Mouse (Mus musculus): ENCODE data around the gene Clybl.

Gene Clybl

DNA sequence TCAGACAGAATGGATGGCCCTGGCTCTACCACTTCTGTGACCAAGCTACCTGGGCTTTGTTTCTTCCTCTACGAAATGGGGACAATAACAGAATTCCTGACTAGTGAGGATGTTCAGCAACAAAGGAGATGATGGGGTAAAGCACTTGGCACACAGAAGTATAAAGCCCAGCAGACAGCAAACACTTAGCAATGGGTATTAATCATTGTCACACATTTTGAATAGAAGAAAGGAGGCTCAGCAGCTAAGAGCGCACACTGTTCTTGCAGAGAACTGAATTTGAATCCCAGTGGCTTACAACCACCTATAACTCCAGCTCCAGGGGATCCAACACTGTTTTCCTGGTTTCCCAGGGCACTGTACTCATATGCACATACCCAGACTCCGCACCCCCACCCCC, 246.2 kb downstream of the Clybl start:
- in situ Hi-C loops (cut with MboI) = no loop called here

DNA sequence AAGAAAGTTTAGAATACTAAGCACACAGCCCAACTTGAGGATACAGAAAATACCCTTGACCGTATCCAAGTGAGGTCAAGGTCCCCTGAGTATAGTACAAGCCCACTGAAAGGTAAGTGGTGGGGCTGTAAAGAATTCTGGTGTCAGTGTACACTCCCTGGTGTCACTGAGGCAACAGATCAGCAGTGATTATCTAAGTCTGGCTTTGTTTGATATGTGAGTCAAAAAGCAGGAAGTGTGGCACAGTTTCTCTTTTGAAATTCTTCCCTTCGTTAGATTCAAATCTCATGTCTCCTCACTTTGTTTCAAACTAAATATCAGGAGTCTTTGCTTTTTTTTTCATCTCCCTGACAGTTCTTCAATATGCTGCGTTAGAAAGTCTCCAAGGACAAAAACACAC, 251.1 kb downstream of the Clybl start:
- in situ Hi-C loops (cut with MboI) = no loop called here

DNA sequence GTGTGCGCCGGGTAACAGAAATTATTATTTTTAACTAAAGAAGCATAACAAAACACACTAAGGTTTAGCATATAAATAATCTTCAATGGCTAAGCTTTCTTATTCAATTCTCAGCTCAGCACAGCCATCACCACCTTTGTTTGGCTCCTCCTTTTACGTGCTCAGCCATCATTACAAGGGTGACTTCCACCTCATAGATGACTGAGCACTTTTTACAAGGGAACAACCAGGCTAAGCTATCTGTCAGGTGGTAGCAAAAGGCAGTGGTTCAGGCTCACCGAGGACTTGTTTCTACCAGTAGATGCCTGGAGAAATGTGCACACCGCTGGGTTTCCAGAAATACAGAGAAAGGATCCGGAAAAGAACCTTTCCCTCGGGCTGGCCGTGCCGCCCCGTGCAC, 252.5 kb downstream of the Clybl start:
- in situ Hi-C loops (cut with MboI) = no loop called here

- in situ Hi-C loops (cut with MboI) = no loop called here
Observed at GRCm38 (mm10) chr14:122436850-122437249, 255.3 kb downstream of the Clybl start.

- in situ Hi-C loops (cut with MboI) = no loop called here
Observed at GRCm38 (mm10) chr14:122449601-122450495, 268.3 kb downstream of the Clybl start.

- in situ Hi-C loops (cut with MboI) = no loop called here
Observed at GRCm38 (mm10) chr14:122450496-122451382, 269.2 kb downstream of the Clybl start, which contains the start of gene Gm5089. Gm5089 (minus strand) TSS chr14:122451115.

- in situ Hi-C loops (cut with MboI) = no loop called here
Observed at GRCm38 (mm10) chr14:122451551-122452145, 270.1 kb downstream of the Clybl start.

Data from mature B cell (primary cell).